Mouse (Mus musculus): ENCODE results near the gene Slc35f1. TPM values are rescaled to one million over a fixed set of nuclear protein-coding genes. Genes with fewer than 3 reads are reported as not detected.

Gene Slc35f1
- polyA plus RNA-seq, 2 experiments from 2014 or later: not detected

GRCm38 (mm10) chr10:53115028-53115427 is 424.7 kb downstream of the Slc35f1 start:
- no peak for ATAC-seq

- ATAC-seq: no peak
Observed at GRCm38 (mm10) chr10:53115673-53116398, 425.5 kb downstream of the Slc35f1 start.

DNA sequence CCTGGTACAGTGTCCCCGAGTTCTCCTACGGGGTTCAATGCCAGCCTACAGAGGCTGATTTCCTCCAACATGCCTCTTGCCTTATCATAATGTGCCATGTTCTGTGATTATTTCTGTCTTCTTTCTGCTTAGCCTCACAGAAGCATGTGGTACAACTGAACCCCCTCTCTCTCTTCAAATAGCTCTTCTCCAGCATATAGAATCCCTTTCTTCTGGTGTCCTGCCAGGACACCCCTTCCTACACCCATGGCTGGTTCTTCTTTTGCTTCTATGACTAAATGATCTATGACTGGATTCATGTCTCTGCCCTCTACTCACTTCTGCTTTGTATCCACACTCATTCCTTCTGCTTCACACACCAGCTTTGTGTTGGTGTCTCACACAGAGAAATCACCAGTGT is 430.3 kb downstream of the Slc35f1 start:
- ATAC-seq: no peak

DNA sequence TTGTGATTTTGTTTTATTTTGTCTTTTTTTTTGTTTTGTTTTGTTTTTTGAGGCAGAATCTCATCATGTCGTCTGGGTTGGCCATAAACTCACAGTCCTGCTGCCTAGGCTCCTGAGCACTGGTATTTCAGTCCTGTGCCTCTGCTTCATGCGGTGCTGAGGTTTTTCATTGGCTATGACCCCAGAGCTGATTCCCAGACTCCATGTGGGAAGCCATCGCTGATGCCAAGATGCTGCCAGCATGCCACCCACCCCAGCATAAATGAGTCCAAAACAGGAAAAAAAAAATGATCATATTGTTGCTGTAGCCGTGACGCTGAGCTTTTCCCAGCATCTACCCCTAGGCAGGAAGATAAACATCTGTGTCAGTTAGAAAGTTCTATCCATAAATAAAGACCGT is 434.0 kb downstream of the Slc35f1 start:
- ATAC-seq: no peak

- ATAC-seq: no peak
Observed at GRCm38 (mm10) chr10:53132707-53133106, 442.4 kb downstream of the Slc35f1 start.

DNA sequence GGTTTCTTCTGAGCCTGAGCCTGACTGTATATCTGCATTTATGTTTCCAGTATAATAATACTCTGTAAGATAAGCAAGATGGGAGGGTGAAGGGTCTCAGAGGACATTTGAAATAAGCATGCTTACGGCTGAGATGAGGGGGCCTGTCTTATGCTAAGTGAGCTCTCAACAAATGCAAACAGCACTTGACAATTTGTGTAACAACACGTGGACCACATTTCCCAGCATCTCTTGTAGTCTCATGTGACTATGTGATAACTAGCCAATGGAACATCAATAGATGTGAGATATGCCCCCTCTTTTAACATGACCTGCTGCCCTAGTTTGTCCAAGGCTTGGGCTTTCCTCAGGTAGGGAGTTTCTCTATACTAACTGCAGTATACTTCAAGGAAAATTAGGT is 460.0 kb downstream of the Slc35f1 start:
- no peak for ATAC-seq

- no peak for ATAC-seq
Observed at GRCm38 (mm10) chr10:53150916-53151315, 460.6 kb downstream of the Slc35f1 start.

DNA sequence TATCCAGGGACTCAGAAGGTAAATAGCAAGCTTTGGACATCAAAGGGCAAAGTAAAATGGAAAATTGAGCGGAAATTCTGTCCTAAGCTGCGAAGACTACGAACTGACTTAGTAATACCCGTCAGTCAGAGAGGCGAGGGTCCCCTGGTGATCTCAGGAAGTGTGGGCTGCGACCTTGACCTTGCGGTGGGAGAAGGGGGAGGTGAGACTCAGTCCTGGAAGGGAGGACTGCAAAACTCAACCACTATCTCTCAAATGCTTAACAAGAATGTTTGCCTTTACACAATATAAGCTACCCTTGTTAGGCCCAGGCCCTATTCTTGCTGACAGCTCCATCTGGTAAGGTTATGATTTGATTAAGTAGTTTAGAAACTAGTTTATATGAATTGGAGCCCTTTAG is 466.0 kb downstream of the Slc35f1 start:
- ATAC-seq: no peak

- ATAC-seq: no peak
Observed at GRCm38 (mm10) chr10:53157740-53158139, 467.4 kb downstream of the Slc35f1 start.
